Mouse (Mus musculus): ENCODE measurements around the gene Il5. TPM values are rescaled to one million over a fixed set of nuclear protein-coding genes. Genes with fewer than 3 reads are reported as not detected.

The Il5 gene
- polyA plus RNA-seq, 1 experiment from 2014 or later = not detected

GRCm38 (mm10) chr11:53773087-53773486, 52.5 kb downstream of the Il5 start, which contains the start of gene Gm17334:
TSS of gene Gm17334 (minus strand) at chr11:53773187.
- ATAC-seq = no peak
- Histone ChIP-seq H3K4me1 (ENCODE audit: control insufficient read depth, insufficient read depth, low read length) (peaks cover 19% of the 10 kb centered on the region), H3K4me2 (ENCODE audit: low read depth, low read length) (peak within 1 kb of the TSS; percentile 32), H3K27me3 (replicated peaks; ENCODE audit: control insufficient read depth, insufficient read depth, low read length) (no peaks in the 10 kb centered on the region), H3K9me3 (ENCODE audit: control insufficient read depth, low read length) (no peaks in the 10 kb centered on the region), H3K4me3 (ENCODE audit: low read length) (no peak within 1 kb of the TSS), H3K27ac (ENCODE audit: low read length) (no peak within 1 kb of the TSS), H3K36me3 (ENCODE audit: control insufficient read depth, insufficient read depth, low read length) (peaks cover 28% of the 10 kb centered on the region), H3K9ac (ENCODE audit: low read depth, low read length) (no peak within 1 kb of the TSS; the same call in 1 of the 2 replicates)
- WGBS = 87% methylated on average over 5 of the region's 5 CpGs

- no peak overlapping the region for H3K9ac ChIP-seq (ENCODE audit: low read depth, low read length)
- H3K4me2 ChIP-seq (ENCODE audit: low read depth, low read length) = no peak overlapping the region
- H3K4me3 ChIP-seq (ENCODE audit: low read length) = no peak overlapping the region
- no peak for ATAC-seq
- peaks cover 32% of the 10 kb centered on the region for H3K36me3 ChIP-seq (ENCODE audit: control insufficient read depth, insufficient read depth, low read length)
- H3K27ac ChIP-seq (ENCODE audit: low read length) = no peak overlapping the region
- peaks cover 19% of the 10 kb centered on the region for H3K4me1 ChIP-seq (ENCODE audit: control insufficient read depth, insufficient read depth, low read length)
- H3K27me3 ChIP-seq (replicated peaks; ENCODE audit: control insufficient read depth, insufficient read depth, low read length) = no peaks in the 10 kb centered on the region
- 89% methylated on average over 16 of the region's 16 CpGs for WGBS
- no peaks in the 10 kb centered on the region for H3K9me3 ChIP-seq (ENCODE audit: control insufficient read depth, low read length)
These were observed 53.2 kb downstream of the Il5 start for GRCm38 (mm10) chr11:53773641-53774360.

Small RNA genes lying within 50 kb of the gene (microRNA-seq; reads per million reads assigned to microRNA genes)
- gene Mir7671 = not detected

Other genes starting within 250 kb of the Il5 start
- not detected in 2 replicates for gene Gm9945, start 240.6 kb upstream of the Il5 start, polyA plus RNA-seq (2015; fragmentation: Nextera tagmentation; extraction: Ambion mirVana)
- 0.31 and 0.32 TPM in 2 replicates for gene Sowaha, start 240.5 kb upstream of the Il5 start, polyA plus RNA-seq (2015; fragmentation: Nextera tagmentation; extraction: Ambion mirVana)
- 18.2 and 18.4 TPM in 2 replicates for gene Sept8, start 201.5 kb upstream of the Il5 start, polyA plus RNA-seq (2015; fragmentation: Nextera tagmentation; extraction: Ambion mirVana)
- 35.0 and 42.3 TPM in 2 replicates for gene Kif3a, start 153.4 kb upstream of the Il5 start, polyA plus RNA-seq (2015; fragmentation: Nextera tagmentation; extraction: Ambion mirVana)
- gene Il4, start 102.1 kb upstream of the Il5 start, polyA plus RNA-seq (2015; fragmentation: Nextera tagmentation; extraction: Ambion mirVana) = 0.35 and 0.47 TPM in 2 replicates
- gene Il13, start 86.1 kb upstream of the Il5 start, polyA plus RNA-seq (2015; fragmentation: Nextera tagmentation; extraction: Ambion mirVana) = not detected in 2 replicates
- 24.8 and 28.5 TPM in 2 replicates for gene Rad50, start 13.5 kb upstream of the Il5 start, polyA plus RNA-seq (2015; fragmentation: Nextera tagmentation; extraction: Ambion mirVana)
- 52.9 and 58.7 TPM in 2 replicates for gene Irf1, start 49.2 kb downstream of the Il5 start, polyA plus RNA-seq (2015; fragmentation: Nextera tagmentation; extraction: Ambion mirVana)
- 0.34 and 0.81 TPM in 2 replicates for gene Gm17334, start 52.4 kb downstream of the Il5 start, polyA plus RNA-seq (2015; fragmentation: Nextera tagmentation; extraction: Ambion mirVana)
- gene Gm12216, start 138.5 kb downstream of the Il5 start, polyA plus RNA-seq (2015; fragmentation: Nextera tagmentation; extraction: Ambion mirVana) = 1.7 and 2.4 TPM in 2 replicates
- gene Slc22a5, start 170.9 kb downstream of the Il5 start, polyA plus RNA-seq (2015; fragmentation: Nextera tagmentation; extraction: Ambion mirVana) = 13.7 and 18.1 TPM in 2 replicates